In genomic region chr5:35541059-35541790, GRCm38 (mm10) we compare ENCODE assay signal across 20 mouse cellular contexts. TPM values are rescaled to one million over a fixed set of nuclear protein-coding genes. Genes with fewer than 3 reads are reported as not detected.
DNase-seq lines count a peak whose midpoint lies in the region; ATAC-seq and TF ChIP-seq lines count a peak whose summit lies in the region.
"Had no signal": no experiment of that assay in that cellular context is flagged by ENCODE, and none has a peak within 500 bp of the region (broad histone marks: within the 10 kb centered on the region; RNA-seq: fewer than 3 reads in every experiment).

No protein-coding gene starts in this region.

- no peak overlapping the region for H3K4me3 ChIP-seq in lung, embryonic 14.5 days (ENCODE audit: low read depth, low read length)
- H3K4me3 ChIP-seq in embryonic facial prominence, embryonic 10.5 days = no peak overlapping the region
- no peak overlapping the region for H3K4me3 ChIP-seq in embryonic fibroblast, embryonic 13.5 days (ENCODE audit: insufficient read depth, low read length)
- no peak overlapping the region for H3K4me3 ChIP-seq in stomach, embryonic 14.5 days (ENCODE audit: low read depth, low read length)
- H3K4me3 ChIP-seq: forebrain, embryonic 12.5 days; heart, embryonic 13.5 days; layer of hippocampus, adult 2 months; liver, embryonic 15.5 days had no signal

- no peak for DNase-seq in lung, embryonic 14.5 days
- no peak for DNase-seq in lung, postnatal 14 days
- peak; percentile 53 for DNase-seq in embryonic facial prominence, embryonic 10.5 days (ENCODE audit: low spot score)
- DNase-seq in gastrocnemius, postnatal 4 days (ENCODE audit: low spot score in 2 of 2) = no peak
- no peak for DNase-seq in cerebellum, adult 11 months
- DNase-seq: cerebellum, adult 11-12 months; kidney, adult 9 months; right cerebral cortex, adult 18-20 months; thymus, postnatal 25 days had no signal

- 0 out of 2 replicates have a peak, but pooled peaks cover 4% of the 10 kb centered on the region for H3K4me1 ChIP-seq in lung, embryonic 14.5 days (ENCODE audit: insufficient read depth)
- peaks cover 27% of the 10 kb centered on the region for H3K4me1 ChIP-seq in embryonic facial prominence, embryonic 10.5 days
- peaks cover 3% of the 10 kb centered on the region; the same call in 1 of the 2 replicates for H3K4me1 ChIP-seq in embryonic fibroblast, embryonic 13.5 days (ENCODE audit: control insufficient read depth, insufficient read depth, low read length)
- H3K4me1 ChIP-seq in stomach, embryonic 14.5 days (ENCODE audit: control insufficient read depth, insufficient read depth, low read length) = peaks cover 16% of the 10 kb centered on the region; the same call in 1 of the 2 replicates
- H3K4me1 ChIP-seq: liver, embryonic 15.5 days had no signal

- TF ChIP-seq POLR2A in embryonic fibroblast, embryonic 13.5 days (IDR thresholded peaks at IDR 0.05; ENCODE audit: low read depth, low read length) = no peak

- ATAC-seq in lung, embryonic 14.5 days (ENCODE audit: insufficient read depth) = no peak
- ATAC-seq in stomach, embryonic 14.5 days (ENCODE audit: insufficient number of reproducible peaks, insufficient read depth, low FRiP score, low read depth) = no peak

- H3K9me3 ChIP-seq in lung, embryonic 14.5 days (ENCODE audit: low read depth, low read length) = no peaks in the 10 kb centered on the region
- H3K9me3 ChIP-seq in embryonic facial prominence, embryonic 10.5 days = 0 out of 2 replicates have a peak, but pooled peaks cover 2% of the 10 kb centered on the region
- no peaks in the 10 kb centered on the region for H3K9me3 ChIP-seq in stomach, embryonic 14.5 days (ENCODE audit: control insufficient read depth, low read depth, low read length)
- H3K9me3 ChIP-seq: forebrain, embryonic 12.5 days; heart, embryonic 13.5 days; liver, embryonic 15.5 days had no signal

- peak overlapping the region; percentile 44; the same call in 1 of the 2 replicates for H3K27ac ChIP-seq in lung, embryonic 14.5 days (ENCODE audit: low read depth)
- peak overlapping the region; percentile 73 for H3K27ac ChIP-seq in embryonic facial prominence, embryonic 10.5 days (replicated peaks)
- H3K27ac ChIP-seq in embryonic fibroblast, embryonic 13.5 days (ENCODE audit: insufficient read depth, low read length) = peak overlapping the region; percentile 30
- peak overlapping the region; percentile 58; the same call in 1 of the 2 replicates for H3K27ac ChIP-seq in stomach, embryonic 14.5 days (ENCODE audit: low read length)
- H3K27ac ChIP-seq: forebrain, embryonic 12.5 days; heart, embryonic 13.5 days; layer of hippocampus, adult 2 months; liver, embryonic 15.5 days had no signal

- no peak overlapping the region for H3K4me2 ChIP-seq in lung, embryonic 14.5 days
- no peak overlapping the region for H3K4me2 ChIP-seq in stomach, embryonic 14.5 days (replicated peaks; ENCODE audit: low read depth, low read length)
- H3K4me2 ChIP-seq: forebrain, embryonic 12.5 days; heart, embryonic 13.5 days; liver, embryonic 15.5 days had no signal

- no peak for TF ChIP-seq CTCF in lung, embryonic 14.5 days (IDR thresholded peaks at IDR 0.05; ENCODE audit: low read depth)
- TF ChIP-seq CTCF in embryonic fibroblast, embryonic 13.5 days (IDR thresholded peaks at IDR 0.05; ENCODE audit: borderline replicate concordance, insufficient read depth, low read length) = no peak

- H3K36me3 ChIP-seq in lung, embryonic 14.5 days (ENCODE audit: insufficient read depth) = no peaks in the 10 kb centered on the region
- no peaks in the 10 kb centered on the region for H3K36me3 ChIP-seq in embryonic facial prominence, embryonic 10.5 days (replicated peaks)
- no peaks in the 10 kb centered on the region for H3K36me3 ChIP-seq in stomach, embryonic 14.5 days (ENCODE audit: control insufficient read depth, insufficient read depth, low read length)
- H3K36me3 ChIP-seq: forebrain, embryonic 12.5 days; heart, embryonic 13.5 days; liver, embryonic 15.5 days had no signal

- no peaks in the 10 kb centered on the region for H3K27me3 ChIP-seq in lung, embryonic 14.5 days (ENCODE audit: insufficient read depth, low read length)
- H3K27me3 ChIP-seq in embryonic facial prominence, embryonic 10.5 days (replicated peaks; ENCODE audit: low read depth, poor library complexity, severe bottlenecking) = no peaks in the 10 kb centered on the region
- H3K27me3 ChIP-seq in stomach, embryonic 14.5 days (ENCODE audit: control insufficient read depth, insufficient read depth, low read length) = no peaks in the 10 kb centered on the region
- H3K27me3 ChIP-seq: liver, embryonic 15.5 days had no signal

- no peak overlapping the region for H3K9ac ChIP-seq in lung, embryonic 14.5 days
- no peak overlapping the region for H3K9ac ChIP-seq in stomach, embryonic 14.5 days (replicated peaks; ENCODE audit: low read depth, low read length)
- H3K9ac ChIP-seq: forebrain, embryonic 12.5 days; heart, embryonic 13.5 days; liver, embryonic 15.5 days had no signal

- 56% methylated on average over 4 of the region's 4 CpGs for WGBS in lung, embryonic 14.5 days
- WGBS in embryonic facial prominence, embryonic 10.5 days = 56% methylated on average over 4 of the region's 4 CpGs
- 55% methylated on average over 4 of the region's 4 CpGs for WGBS in stomach, embryonic 14.5 days

RNA-seq across cellular contexts. Expression of gene Cpz, which starts 15.7 kb away (rescaled TPM):
- polyA plus RNA-seq in lung, embryonic 14.5 days (2014; fragmentation: Nextera tagmentation; extraction: Ambion mirVana) = 5.3 and 5.4 TPM in 2 replicates
- 7.1 and 7.6 TPM in 2 replicates for polyA plus RNA-seq in embryonic facial prominence, embryonic 10.5 days (2016; fragmentation: Nextera tagmentation; extraction: Ambion mirVana)
- 3.4 and 7.8 TPM in 2 replicates for polyA plus RNA-seq in embryonic fibroblast, embryonic 13.5 days (2011; ENCODE audit: insufficient read length, low read depth, missing spikeins)
- polyA plus RNA-seq in stomach, embryonic 14.5 days (2014; fragmentation: Nextera tagmentation; extraction: Ambion mirVana) = 4.8 and 6.6 TPM in 2 replicates
- 10 to 100 TPM in 1 of 2 experiments, 1 to 10 TPM in 1; 9.6 to 13.8 TPM for total RNA-seq in gastrocnemius, postnatal 4 days (2021)
- total RNA-seq: CH12.LX; common myeloid progenitor, adult 5-6 weeks; hematopoietic stem cell, adult 5-6 weeks; layer of hippocampus, adult 2 months; megakaryocyte-erythroid progenitor cell, adult 5-6 weeks; neutrophil, adult 5-6 weeks had no signal

RNA-seq across cellular contexts. Expression of gene Trmt44, which starts 33.6 kb away (rescaled TPM):
- 8.8 and 9.3 TPM in 2 replicates for polyA plus RNA-seq in lung, embryonic 14.5 days (2014; fragmentation: Nextera tagmentation; extraction: Ambion mirVana)
- polyA plus RNA-seq in embryonic facial prominence, embryonic 10.5 days (2016; fragmentation: Nextera tagmentation; extraction: Ambion mirVana) = 10.0 and 10.2 TPM in 2 replicates
- 5.5 and 5.6 TPM in 2 replicates for polyA plus RNA-seq in embryonic fibroblast, embryonic 13.5 days (2011; ENCODE audit: insufficient read length, low read depth, missing spikeins)
- 8.7 and 8.9 TPM in 2 replicates for polyA plus RNA-seq in stomach, embryonic 14.5 days (2014; fragmentation: Nextera tagmentation; extraction: Ambion mirVana)
- 1 to 10 TPM; 4.2 to 4.9 TPM for total RNA-seq in gastrocnemius, postnatal 4 days (2021)

RNA-seq across cellular contexts. Expression of gene Acox3, which starts 41.6 kb away (rescaled TPM):
- 13.8 and 13.9 TPM in 2 replicates for polyA plus RNA-seq in lung, embryonic 14.5 days (2014; fragmentation: Nextera tagmentation; extraction: Ambion mirVana)
- 10.9 and 11.0 TPM in 2 replicates for polyA plus RNA-seq in embryonic facial prominence, embryonic 10.5 days (2016; fragmentation: Nextera tagmentation; extraction: Ambion mirVana)
- 22.4 and 24.9 TPM in 2 replicates for polyA plus RNA-seq in embryonic fibroblast, embryonic 13.5 days (2011; ENCODE audit: insufficient read length, low read depth, missing spikeins)
- polyA plus RNA-seq in stomach, embryonic 14.5 days (2014; fragmentation: Nextera tagmentation; extraction: Ambion mirVana) = 13.9 and 18.3 TPM in 2 replicates
- 10 to 100 TPM; 13.1 to 17.0 TPM for total RNA-seq in gastrocnemius, postnatal 4 days (2021)
